Mouse (Mus musculus) forebrain, embryonic 11.5 days (tissue): ENCODE results near the gene Foxk1. TPM values are rescaled to one million over a fixed set of nuclear protein-coding genes. Genes with fewer than 3 reads are reported as not detected.

Experiments
- ATAC-seq: fragments of 200-750 bp; cut with Nextera tagmentation; replicated peaks from 2 replicates; pipeline ENCODE4 v1.8.0; 2017; ENCODE audit warnings: moderate TSS enrichment; ENCODE audit not compliant: low FRiP score
- DNase-seq: peaks from one replicate; pipeline ENCODE4 v3.0.0-alpha.2; 2017; ENCODE audit warnings: low spot score
- H3K27ac ChIP-seq: fragments of 300-500 bp; sonication (generic); 2 replicates; pipeline ENCODE4 v1.5.1; 2014; ENCODE audit warnings: low read depth, low read length
- H3K27me3 ChIP-seq: fragments of 300-500 bp; sonication (generic); 2 replicates; pipeline ENCODE4 v1.6.1; 2014; ENCODE audit warnings: mild to moderate bottlenecking, low read length, mixed read lengths; ENCODE audit not compliant: control insufficient read depth, insufficient read depth
- H3K36me3 ChIP-seq: fragments of 300-500 bp; sonication (generic); 2 replicates; pipeline ENCODE4 v1.6.1; 2014; ENCODE audit warnings: mild to moderate bottlenecking, low read length, moderate library complexity, mixed read lengths; ENCODE audit not compliant: control insufficient read depth, insufficient read depth
- H3K4me1 ChIP-seq: fragments of 300-500 bp; sonication (generic); replicated peaks from 2 replicates; pipeline ENCODE4 v1.6.1; 2014; ENCODE audit warnings: low read length, mixed read lengths; ENCODE audit not compliant: control insufficient read depth, insufficient read depth
- H3K4me2 ChIP-seq: fragments of 300-500 bp; sonication (generic); 2 replicates; pipeline ENCODE4 v1.6.1; 2014; ENCODE audit warnings: low read depth, mild to moderate bottlenecking, low read length, moderate library complexity, mixed read lengths; ENCODE audit not compliant: severe bottlenecking
- H3K4me3 ChIP-seq: fragments of 300-500 bp; sonication (generic); 2 replicates; pipeline ENCODE4 v1.5.1; 2014; ENCODE audit warnings: low read depth, low read length
- H3K9ac ChIP-seq: fragments of 300-500 bp; sonication (generic); 2 replicates; pipeline ENCODE4 v1.6.1; 2014; ENCODE audit warnings: low read length
- H3K9me3 ChIP-seq: fragments of 300-500 bp; sonication (generic); 2 replicates; pipeline ENCODE4 v1.6.1; 2016; ENCODE audit warnings: low read length, mixed read lengths; ENCODE audit not compliant: control insufficient read depth
- WGBS: fragments of 180-500 bp; shearing (Covaris S2); extraction: QIAGEN DNeasy Blood & Tissue Kit; methylation state at CpG from one replicate; pipeline ENCODE4 v1.1.7; 2014; 5-methylcytosine and 5-hydroxymethylcytosine counted together
- polyA plus RNA-seq: library from polyadenylated mRNA; unstranded; fragments of >200 nt; fragmentation: Nextera tagmentation; extraction: Ambion mirVana; gene quantifications from 2 replicates; pipeline ENCODE4 v1.2.1, GENCODE M21; 2014

The Foxk1 gene
- polyA plus RNA-seq, 1 experiment from 2014 or later = 5.0 TPM

- Histone ChIP-seq H3K9me3 (no peaks in the 10 kb centered on the region), H3K27me3 (no peaks in the 10 kb centered on the region), H3K27ac (no peak overlapping the region), H3K4me3 (no peak overlapping the region), H3K36me3 (no peaks in the 10 kb centered on the region; the same call in 1 of the 2 replicates), H3K4me2 (no peak overlapping the region), H3K9ac (no peak overlapping the region), H3K4me1 (no peaks in the 10 kb centered on the region; the same call in 1 of the 2 replicates)
- ATAC-seq (no peak), DNase-seq (no peak)
- WGBS = 85% methylated on average over 9 of the region's 9 CpGs
Measured at GRCm38 (mm10) chr5:142431811-142432434, 30.6 kb downstream of the Foxk1 start.

GRCm38 (mm10) chr5:142432695-142433094, 31.4 kb downstream of the Foxk1 start:
- no peak overlapping the region for H3K9ac ChIP-seq
- no peak for ATAC-seq
- no peaks in the 10 kb centered on the region for H3K9me3 ChIP-seq
- H3K4me3 ChIP-seq = no peak overlapping the region
- no peaks in the 10 kb centered on the region; the same call in 1 of the 2 replicates for H3K4me1 ChIP-seq
- WGBS = 82% methylated on average over 4 of the region's 4 CpGs
- no peaks in the 10 kb centered on the region for H3K27me3 ChIP-seq
- DNase-seq = no peak
- H3K4me2 ChIP-seq = no peak overlapping the region
- H3K36me3 ChIP-seq = no peaks in the 10 kb centered on the region; the same call in 1 of the 2 replicates
- H3K27ac ChIP-seq = no peak overlapping the region

GRCm38 (mm10) chr5:142434052-142434451, 32.8 kb downstream of the Foxk1 start:
- H3K27me3 ChIP-seq = no peaks in the 10 kb centered on the region
- H3K9ac ChIP-seq = no peak overlapping the region
- no peak overlapping the region for H3K4me2 ChIP-seq
- H3K4me1 ChIP-seq = no peaks in the 10 kb centered on the region; the same call in 1 of the 2 replicates
- H3K36me3 ChIP-seq = no peaks in the 10 kb centered on the region; the same call in 1 of the 2 replicates
- no peak for DNase-seq
- 84% methylated on average over 5 of the region's 5 CpGs for WGBS
- no peak for ATAC-seq
- no peaks in the 10 kb centered on the region for H3K9me3 ChIP-seq
- H3K4me3 ChIP-seq = no peak overlapping the region
- no peak overlapping the region for H3K27ac ChIP-seq

- no peak for ATAC-seq
- peaks cover 7% of the 10 kb centered on the region for H3K4me1 ChIP-seq
Measured at GRCm38 (mm10) chr5:142435736-142436135, 34.4 kb downstream of the Foxk1 start.

GRCm38 (mm10) chr5:142438380-142438938, 37.2 kb downstream of the Foxk1 start:
- H3K9ac ChIP-seq = no peak overlapping the region
- H3K27me3 ChIP-seq = no peaks in the 10 kb centered on the region
- no peak overlapping the region for H3K27ac ChIP-seq
- ATAC-seq = no peak
- no peak overlapping the region for H3K4me2 ChIP-seq
- DNase-seq = no peak
- no peaks in the 10 kb centered on the region for H3K9me3 ChIP-seq
- H3K36me3 ChIP-seq = no peaks in the 10 kb centered on the region; the same call in 1 of the 2 replicates
- H3K4me1 ChIP-seq = peaks cover 14% of the 10 kb centered on the region
- 90% methylated on average over 16 of the region's 16 CpGs for WGBS
- H3K4me3 ChIP-seq = no peak overlapping the region

More at GRCm38 (mm10) chr5:142435736-142436135, 34.4 kb downstream of the Foxk1 start:
- no peaks in the 10 kb centered on the region for H3K9me3 ChIP-seq
- no peaks in the 10 kb centered on the region; the same call in 1 of the 2 replicates for H3K36me3 ChIP-seq
- no peaks in the 10 kb centered on the region for H3K27me3 ChIP-seq
- no peak for DNase-seq
- WGBS = 91% methylated on average over 15 of the region's 15 CpGs
- no peak overlapping the region for H3K9ac ChIP-seq
- no peak overlapping the region for H3K4me2 ChIP-seq
- no peak overlapping the region for H3K4me3 ChIP-seq
- no peak overlapping the region for H3K27ac ChIP-seq

- H3K9ac ChIP-seq = 0 out of 2 replicates have a peak overlapping the region, but pooled peaks have one; percentile 1
- 0% methylated on average over 12 of the region's 12 CpGs for whole genome bisulfite sequencing
- no peaks in the 10 kb centered on the region; the same call in 1 of the 2 replicates for H3K36me3 ChIP-seq
- peak overlapping the region; percentile 13; the same call in 1 of the 2 replicates for H3K27ac ChIP-seq
- H3K4me3 ChIP-seq = peak overlapping the region; percentile 28; the same call in 1 of the 2 replicates
- no peaks in the 10 kb centered on the region for H3K9me3 ChIP-seq
- peaks cover 14% of the 10 kb centered on the region for H3K4me1 ChIP-seq
- peak overlapping the region; percentile 53 for H3K4me2 ChIP-seq
- peak; percentile 58 for ATAC-seq
- no peaks in the 10 kb centered on the region for H3K27me3 ChIP-seq
- DNase-seq = peak; percentile 74
Measured at GRCm38 (mm10) chr5:142439911-142440432, 38.7 kb downstream of the Foxk1 start.

GRCm38 (mm10) chr5:142440451-142441147, 39.3 kb downstream of the Foxk1 start:
- 0% methylated on average over 19 of the region's 19 CpGs for WGBS
- peak overlapping the region; percentile 53 for H3K4me2 ChIP-seq
- ATAC-seq = peak; percentile 89

GRCm38 (mm10) chr5:142441332-142442044, 40.2 kb downstream of the Foxk1 start:
- ATAC-seq (no peak), DNase-seq (no peak)
- Histone ChIP-seq H3K4me3 (peak overlapping the region; percentile 28; the same call in 1 of the 2 replicates), H3K4me2 (peak overlapping the region; percentile 53; the same call in 1 of the 2 replicates), H3K9ac (no peak overlapping the region), H3K27me3 (no peaks in the 10 kb centered on the region), H3K9me3 (no peaks in the 10 kb centered on the region), H3K27ac (peak overlapping the region; percentile 55), H3K4me1 (peaks cover 19% of the 10 kb centered on the region), H3K36me3 (no peaks in the 10 kb centered on the region; the same call in 1 of the 2 replicates)
- 65% methylated on average over 22 of the region's 22 CpGs for WGBS

More at GRCm38 (mm10) chr5:142440451-142441147, 39.3 kb downstream of the Foxk1 start:
- peak overlapping the region; percentile 28 for H3K4me3 ChIP-seq
- no peaks in the 10 kb centered on the region for H3K27me3 ChIP-seq
- H3K9ac ChIP-seq = 0 out of 2 replicates have a peak overlapping the region, but pooled peaks have one; percentile 1
- H3K27ac ChIP-seq = peak overlapping the region; percentile 55
- peaks cover 15% of the 10 kb centered on the region for H3K4me1 ChIP-seq
- no peaks in the 10 kb centered on the region; the same call in 1 of the 2 replicates for H3K36me3 ChIP-seq
- DNase-seq = peak; percentile 91
- no peaks in the 10 kb centered on the region for H3K9me3 ChIP-seq
